Mouse (Mus musculus) activated CD4-positive, CD25-positive, alpha-beta regulatory T cell, adult 4 months (primary cell): ENCODE data around the gene Golga4. TPM values are rescaled to one million over a fixed set of nuclear protein-coding genes. Genes with fewer than 3 reads are reported as not detected.

Experiments used
- polyA plus RNA-seq, 2 experiments: library from polyadenylated mRNA; unstranded; fragments of 100-300 nt; shearing (Covaris generic); gene quantifications; one replicate each; pipeline ENCODE4 v1.2.1; 2017

Gene Golga4
- polyA plus RNA-seq, 2 experiments from 2014 or later, result 24.6 to 24.9 TPM

Other genes starting within 250 kb of the Golga4 start
- gene Eomes, start 28.1 kb upstream of the Golga4 start, polyA plus RNA-seq, result under 1 TPM in 1 of 2 experiments, not detected in 1; 0.40 TPM
- under 1 TPM in 1 of 2 experiments, not detected in 1; 0.54 TPM for gene Itga9, start 100.4 kb downstream of the Golga4 start, polyA plus RNA-seq